Mouse (Mus musculus): ENCODE measurements around the gene Cnpy2. TPM values are rescaled to one million over a fixed set of nuclear protein-coding genes. Genes with fewer than 3 reads are reported as not detected.
A peak's percentile ranks its signal among the peaks of the same experiment; 100 is the strongest.

Gene Cnpy2
- polyA plus RNA-seq, 1 experiment from 2014 or later, result 99.7 TPM

- ATAC-seq (ENCODE audit: low read depth), result no peak
- H3K27ac ChIP-seq, result peak overlapping the region; percentile 98
- peaks cover 90% of the 10 kb centered on the region for H3K4me1 ChIP-seq (replicated peaks)
- H3K27me3 ChIP-seq, result no peaks in the 10 kb centered on the region
- DNase-seq, result no peak
- peak overlapping the region; percentile 87 for H3K4me2 ChIP-seq
- H3K4me3 ChIP-seq (replicated peaks), result peak overlapping the region; percentile 90; the same call in 1 of the 2 replicates
- H3K9ac ChIP-seq, result 0 out of 2 replicates have a peak overlapping the region, but pooled peaks have one; percentile 93
- peaks cover 21% of the 10 kb centered on the region for H3K36me3 ChIP-seq
- WGBS (ENCODE audit: insufficient replicate concordance), result 30% methylated on average over 2 of the region's 2 CpGs
- no peaks in the 10 kb centered on the region for H3K9me3 ChIP-seq (replicated peaks)
These were observed 18.0 kb downstream of the Cnpy2 start for GRCm38 (mm10) chr10:128340257-128340656.

- ATAC-seq (ENCODE audit: low read depth) (no peak), DNase-seq (no peak)
- H3K4me2 ChIP-seq, result 0 out of 2 replicates have a peak overlapping the region, but pooled peaks have one; percentile 65
- H3K36me3 ChIP-seq, result peaks cover 34% of the 10 kb centered on the region
- 83% methylated on average over 1 of the region's 1 CpGs for WGBS (ENCODE audit: insufficient replicate concordance)
- peak overlapping the region; percentile 92 for H3K27ac ChIP-seq
- no peak overlapping the region for H3K4me3 ChIP-seq (replicated peaks)
- H3K4me1 ChIP-seq (replicated peaks), result peaks cover 82% of the 10 kb centered on the region
- H3K9ac ChIP-seq, result no peak overlapping the region; the same call in 1 of the 2 replicates
- H3K27me3 ChIP-seq, result no peaks in the 10 kb centered on the region
- H3K9me3 ChIP-seq (replicated peaks), result no peaks in the 10 kb centered on the region
These were observed 21.2 kb downstream of the Cnpy2 start for GRCm38 (mm10) chr10:128343436-128343835.

- 14% methylated on average over 7 of the region's 7 CpGs for WGBS (ENCODE audit: insufficient replicate concordance)
- Histone ChIP-seq H3K9ac (peak overlapping the region; percentile 59), H3K4me1 (replicated peaks) (peaks cover 69% of the 10 kb centered on the region), H3K9me3 (replicated peaks) (no peaks in the 10 kb centered on the region), H3K27me3 (no peaks in the 10 kb centered on the region), H3K36me3 (peaks cover 38% of the 10 kb centered on the region), H3K4me3 (replicated peaks) (peak overlapping the region; percentile 40), H3K4me2 (peak overlapping the region; percentile 65), H3K27ac (peak overlapping the region; percentile 92)
- ATAC-seq (ENCODE audit: low read depth) (peak; percentile 90), DNase-seq (peak; percentile 83)
These were observed 22.5 kb downstream of the Cnpy2 start for GRCm38 (mm10) chr10:128344568-128345275.

GRCm38 (mm10) chr10:128347541-128347940 lies 25.3 kb downstream of the Cnpy2 start:
- Histone ChIP-seq H3K9me3 (replicated peaks) (no peaks in the 10 kb centered on the region), H3K9ac (no peak overlapping the region), H3K4me2 (no peak overlapping the region), H3K27ac (no peak overlapping the region), H3K4me3 (replicated peaks) (no peak overlapping the region), H3K27me3 (no peaks in the 10 kb centered on the region), H3K36me3 (peaks cover 51% of the 10 kb centered on the region), H3K4me1 (replicated peaks) (peaks cover 43% of the 10 kb centered on the region)
- 87% methylated on average over 8 of the region's 8 CpGs for WGBS (ENCODE audit: insufficient replicate concordance)
- DNase-seq (no peak), ATAC-seq (ENCODE audit: low read depth) (no peak)

GRCm38 (mm10) chr10:128358796-128359195 lies 36.5 kb downstream of the Cnpy2 start:
- WGBS (ENCODE audit: insufficient replicate concordance), result 46% methylated on average over 2 of the region's 2 CpGs
- Histone ChIP-seq H3K36me3 (peaks cover 99% of the 10 kb centered on the region), H3K27ac (no peak overlapping the region), H3K27me3 (no peaks in the 10 kb centered on the region), H3K9ac (no peak overlapping the region), H3K4me3 (replicated peaks) (no peak overlapping the region), H3K4me2 (no peak overlapping the region), H3K4me1 (replicated peaks) (no peaks in the 10 kb centered on the region), H3K9me3 (replicated peaks) (no peaks in the 10 kb centered on the region)
- ATAC-seq (ENCODE audit: low read depth) (no peak), DNase-seq (no peak)

GRCm38 (mm10) chr10:128359226-128359625 lies 37.0 kb downstream of the Cnpy2 start:
- H3K4me2 ChIP-seq, result no peak overlapping the region
- H3K36me3 ChIP-seq, result peaks cover 98% of the 10 kb centered on the region
- no peak overlapping the region for H3K27ac ChIP-seq
- 80% methylated on average over 6 of the region's 6 CpGs for WGBS (ENCODE audit: insufficient replicate concordance)
- no peaks in the 10 kb centered on the region for H3K9me3 ChIP-seq (replicated peaks)
- H3K4me3 ChIP-seq (replicated peaks), result no peak overlapping the region
- no peak overlapping the region for H3K9ac ChIP-seq
- H3K4me1 ChIP-seq (replicated peaks), result no peaks in the 10 kb centered on the region
- ATAC-seq (ENCODE audit: low read depth) (no peak), DNase-seq (no peak)
- no peaks in the 10 kb centered on the region for H3K27me3 ChIP-seq

GRCm38 (mm10) chr10:128361836-128362235 lies 39.6 kb downstream of the Cnpy2 start:
- H3K9ac ChIP-seq, result no peak overlapping the region
- H3K9me3 ChIP-seq (replicated peaks), result no peaks in the 10 kb centered on the region
- 77% methylated on average over 6 of the region's 6 CpGs for WGBS (ENCODE audit: insufficient replicate concordance)
- no peak overlapping the region for H3K27ac ChIP-seq
- DNase-seq (no peak), ATAC-seq (ENCODE audit: low read depth) (no peak)
- no peak overlapping the region for H3K4me3 ChIP-seq (replicated peaks)
- H3K4me1 ChIP-seq (replicated peaks), result peaks cover 9% of the 10 kb centered on the region; the same call in 1 of the 2 replicates
- no peak overlapping the region for H3K4me2 ChIP-seq
- H3K36me3 ChIP-seq, result peaks cover 89% of the 10 kb centered on the region
- H3K27me3 ChIP-seq, result no peaks in the 10 kb centered on the region

- Histone ChIP-seq H3K36me3 (peaks cover 82% of the 10 kb centered on the region), H3K27me3 (no peaks in the 10 kb centered on the region), H3K27ac (no peak overlapping the region), H3K9ac (no peak overlapping the region), H3K4me3 (replicated peaks) (no peak overlapping the region), H3K9me3 (replicated peaks) (no peaks in the 10 kb centered on the region), H3K4me2 (no peak overlapping the region), H3K4me1 (replicated peaks) (peaks cover 15% of the 10 kb centered on the region)
- DNase-seq (no peak), ATAC-seq (ENCODE audit: low read depth) (no peak)
- WGBS (ENCODE audit: insufficient replicate concordance), result 61% methylated on average over 3 of the region's 3 CpGs
These were observed 40.3 kb downstream of the Cnpy2 start for GRCm38 (mm10) chr10:128362568-128362967.

GRCm38 (mm10) chr10:128367899-128368401 lies 45.7 kb downstream of the Cnpy2 start:
- H3K4me1 ChIP-seq (replicated peaks), result peaks cover 35% of the 10 kb centered on the region
- H3K9ac ChIP-seq, result peak overlapping the region; percentile 86
- ATAC-seq (ENCODE audit: low read depth) (no peak), DNase-seq (no peak)
- 23% methylated on average over 19 of the region's 19 CpGs for WGBS (ENCODE audit: insufficient replicate concordance)
- peak overlapping the region; percentile 97 for H3K4me2 ChIP-seq
- peak overlapping the region; percentile 95 for H3K27ac ChIP-seq
- peak overlapping the region; percentile 81 for H3K4me3 ChIP-seq (replicated peaks)
- H3K36me3 ChIP-seq, result peaks cover 28% of the 10 kb centered on the region
- no peaks in the 10 kb centered on the region for H3K9me3 ChIP-seq (replicated peaks)
- H3K27me3 ChIP-seq, result no peaks in the 10 kb centered on the region

- Histone ChIP-seq H3K9ac (peak within 1 kb of the TSS; percentile 86), H3K36me3 (peaks cover 22% of the 10 kb centered on the region), H3K27me3 (no peaks in the 10 kb centered on the region), H3K4me3 (replicated peaks) (peak within 1 kb of the TSS; percentile 81), H3K4me2 (peak within 1 kb of the TSS; percentile 97), H3K27ac (peak within 1 kb of the TSS; percentile 95), H3K9me3 (replicated peaks) (no peaks in the 10 kb centered on the region), H3K4me1 (replicated peaks) (peaks cover 42% of the 10 kb centered on the region)
- under 1% methylated on average over 85 of the region's 87 CpGs for WGBS (ENCODE audit: insufficient replicate concordance)
- ATAC-seq (ENCODE audit: low read depth), result peak; percentile 88
- DNase-seq, result peak; percentile 80
These were observed 46.4 kb downstream of the Cnpy2 start, which contains the start of gene Coq10a for GRCm38 (mm10) chr10:128368402-128369217. Gene Coq10a (minus strand): TSS chr10:128368997.

- peak overlapping the region; percentile 95 for H3K27ac ChIP-seq
- H3K36me3 ChIP-seq, result peaks cover 17% of the 10 kb centered on the region
- H3K27me3 ChIP-seq, result no peaks in the 10 kb centered on the region
- no peaks in the 10 kb centered on the region for H3K9me3 ChIP-seq (replicated peaks)
- WGBS (ENCODE audit: insufficient replicate concordance), result 1% methylated on average over 9 of the region's 9 CpGs
- H3K4me2 ChIP-seq, result peak overlapping the region; percentile 97
- ATAC-seq (ENCODE audit: low read depth), result no peak
- H3K4me1 ChIP-seq (replicated peaks), result peaks cover 44% of the 10 kb centered on the region
- H3K4me3 ChIP-seq (replicated peaks), result peak overlapping the region; percentile 81
- peak overlapping the region; percentile 86 for H3K9ac ChIP-seq
- no peak for DNase-seq
These were observed 46.9 kb downstream of the Cnpy2 start for GRCm38 (mm10) chr10:128369218-128369543.

All from liver, embryonic 13.5 days (tissue).